Mouse (Mus musculus) embryonic facial prominence, embryonic 14.5 days (tissue): Measurements from ENCODE around the gene Nploc4. TPM values are rescaled to one million over a fixed set of nuclear protein-coding genes. Genes with fewer than 3 reads are reported as not detected.
"Not testable (repeated sequence)": the region's sequence is repeated elsewhere in the genome, so short reads cannot be mapped to it uniquely, and the experiment has no call there.

Experiments
- ATAC-seq: fragments of 200-750 bp; cut with Nextera tagmentation; 2 replicates; pipeline ENCODE4 v1.8.0; 2017; ENCODE audit warnings: low read depth, moderate number of reproducible peaks, moderate TSS enrichment
- DNase-seq: peaks from one replicate; pipeline ENCODE4 v3.0.0-alpha.2; 2015; ENCODE audit warnings: low spot score
- H3K27ac ChIP-seq: fragments of 300-500 bp; sonication (generic); replicated peaks from 2 replicates; pipeline ENCODE4 v1.5.1; 2014; ENCODE audit warnings: low read depth, mild to moderate bottlenecking, low read length, moderate library complexity
- H3K27me3 ChIP-seq: fragments of 300-500 bp; sonication (generic); replicated peaks from 2 replicates; pipeline ENCODE4 v1.6.1; 2014; ENCODE audit warnings: low read length; ENCODE audit not compliant: control insufficient read depth, insufficient read depth
- H3K36me3 ChIP-seq: fragments of 300-500 bp; sonication (generic); 2 replicates; pipeline ENCODE4 v1.6.1; 2014; ENCODE audit warnings: low read length, mixed read lengths; ENCODE audit not compliant: control insufficient read depth, insufficient read depth
- H3K4me1 ChIP-seq: fragments of 300-500 bp; sonication (generic); 2 replicates; pipeline ENCODE4 v1.6.1; 2014; ENCODE audit warnings: antibody characterized with exemption, low read length; ENCODE audit not compliant: control insufficient read depth, insufficient read depth
- H3K4me2 ChIP-seq: fragments of 300-500 bp; sonication (generic); 2 replicates; pipeline ENCODE4 v1.6.1; 2014; ENCODE audit warnings: low read depth, mild to moderate bottlenecking, low read length, moderate library complexity, mixed read lengths
- H3K4me3 ChIP-seq: fragments of 300-500 bp; sonication (generic); 2 replicates; pipeline ENCODE4 v1.5.1; 2014; ENCODE audit warnings: low read depth, mild to moderate bottlenecking, low read length
- H3K9ac ChIP-seq: fragments of 300-500 bp; sonication (generic); 2 replicates; pipeline ENCODE4 v1.6.1; 2014; ENCODE audit warnings: low read depth, mild to moderate bottlenecking, low read length, moderate library complexity, mixed read lengths
- H3K9me3 ChIP-seq: fragments of 300-500 bp; sonication (generic); 2 replicates; pipeline ENCODE4 v1.6.1; 2016; ENCODE audit warnings: low read length; ENCODE audit not compliant: control insufficient read depth
- WGBS: fragments of 180-500 bp; shearing (Covaris S2); extraction: QIAGEN DNeasy Blood & Tissue Kit; methylation state at CpG from one replicate; pipeline ENCODE4 v1.1.7; 2014; 5-methylcytosine and 5-hydroxymethylcytosine counted together
- polyA plus RNA-seq: library from polyadenylated mRNA; unstranded; fragments of >200 nt; fragmentation: Nextera tagmentation; extraction: Ambion mirVana; gene quantifications from 2 replicates; pipeline ENCODE4 v1.2.1, GENCODE M21; 2014

The Nploc4 gene
- polyA plus RNA-seq, 1 experiment from 2014 or later: 38.1 TPM

DNA sequence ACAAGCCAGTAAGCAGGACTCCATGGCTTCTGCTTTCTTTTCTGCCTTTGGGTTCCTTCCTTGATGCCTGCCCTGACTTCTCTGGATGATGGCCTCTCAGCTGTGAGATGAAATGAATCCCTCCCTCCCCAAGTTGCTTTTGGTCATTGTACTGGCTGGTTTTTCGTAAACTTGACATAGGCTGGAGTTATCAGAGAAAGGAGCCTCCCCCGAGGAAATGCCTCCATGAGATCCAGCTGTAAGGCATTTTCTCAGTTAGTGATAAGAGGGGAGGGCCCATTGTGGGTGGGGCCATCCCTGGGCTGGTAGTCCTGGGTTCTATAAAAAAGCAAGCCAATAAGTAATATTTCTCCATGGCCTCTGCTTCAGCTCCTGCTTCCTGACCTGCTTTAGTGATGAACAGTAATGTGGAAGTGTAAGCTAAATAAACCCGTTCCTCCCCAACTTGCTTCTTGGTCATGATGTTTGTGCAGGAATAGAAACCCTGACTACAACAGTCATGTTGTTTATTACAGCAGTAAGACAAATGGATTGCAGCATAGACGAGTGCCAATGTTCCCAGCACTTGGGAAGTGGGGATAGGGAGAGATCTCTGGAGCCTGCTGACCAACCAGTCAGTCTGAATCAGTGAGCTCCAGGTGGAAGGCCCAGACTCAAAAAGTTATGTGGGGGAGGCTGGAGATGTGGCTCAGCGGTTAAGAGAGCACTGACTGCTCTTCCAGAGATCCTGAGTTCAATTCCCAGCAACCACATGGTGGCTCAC is 82.0 kb downstream of the Nploc4 start:
- peaks cover 27% of the 10 kb centered on the region for H3K4me1 ChIP-seq
- H3K4me3 ChIP-seq: no peak overlapping the region
- DNase-seq: no peak
- H3K27me3 ChIP-seq: no peaks in the 10 kb centered on the region
- H3K4me2 ChIP-seq: no peak overlapping the region
- H3K9me3 ChIP-seq: no peaks in the 10 kb centered on the region
- no peak for ATAC-seq
- no peak overlapping the region for H3K9ac ChIP-seq
- H3K27ac ChIP-seq: no peak overlapping the region
- 62% methylated on average over 5 of the region's 5 CpGs for WGBS
- no peaks in the 10 kb centered on the region for H3K36me3 ChIP-seq

DNA sequence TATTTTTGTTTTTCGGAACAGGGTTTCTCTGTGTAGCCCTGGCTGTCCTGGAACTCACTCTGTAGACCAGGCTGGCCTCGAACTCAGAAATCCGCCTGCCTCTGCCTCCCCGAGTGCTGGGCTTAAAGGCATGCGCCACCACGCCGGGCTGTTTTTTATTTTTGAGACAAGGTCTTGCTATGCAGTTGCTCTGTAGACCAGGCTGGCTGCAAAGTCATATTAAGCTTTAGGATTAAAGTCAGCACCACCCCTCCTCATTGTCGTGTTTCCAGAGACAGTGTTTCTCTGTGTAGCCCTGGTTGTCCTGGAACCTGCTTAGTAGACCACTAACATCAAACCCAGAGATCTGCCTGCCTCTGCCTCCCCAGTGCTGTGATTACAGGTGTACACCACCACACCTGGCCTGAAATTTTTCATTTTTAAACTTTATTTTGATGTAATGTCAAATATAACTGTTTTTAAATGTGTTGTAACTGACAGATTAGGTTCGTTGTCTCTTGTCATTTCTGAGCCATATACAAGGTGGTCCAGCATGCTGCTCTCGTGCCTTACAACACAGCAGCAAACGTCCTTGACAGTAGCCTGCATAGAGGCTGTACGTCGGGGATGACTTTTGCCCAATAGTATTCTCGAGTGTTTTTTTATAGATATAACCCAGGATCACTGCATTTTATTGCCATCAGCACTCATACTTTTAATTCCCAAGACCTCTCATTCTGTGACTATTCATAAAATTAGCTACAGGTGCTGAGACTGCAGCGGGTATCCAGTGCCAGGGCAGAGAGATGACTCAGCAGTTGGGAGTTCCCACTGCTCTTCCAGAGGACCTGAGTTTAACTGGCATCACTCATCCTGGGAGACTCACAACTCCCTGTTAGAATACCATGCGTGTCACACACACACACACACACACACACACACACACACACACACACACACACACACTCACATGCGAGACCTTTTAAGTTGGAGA is 82.9 kb downstream of the Nploc4 start:
- H3K36me3 ChIP-seq: no peaks in the 10 kb centered on the region
- H3K4me2 ChIP-seq: no peak overlapping the region
- H3K9ac ChIP-seq: no peak overlapping the region
- no peak for ATAC-seq
- 86% methylated on average over 17 of the region's 17 CpGs for WGBS
- no peaks in the 10 kb centered on the region for H3K27me3 ChIP-seq
- no peak overlapping the region for H3K27ac ChIP-seq
- no peak overlapping the region for H3K4me3 ChIP-seq
- H3K4me1 ChIP-seq: peaks cover 27% of the 10 kb centered on the region
- H3K9me3 ChIP-seq: no peaks in the 10 kb centered on the region
- no peak for DNase-seq

DNA sequence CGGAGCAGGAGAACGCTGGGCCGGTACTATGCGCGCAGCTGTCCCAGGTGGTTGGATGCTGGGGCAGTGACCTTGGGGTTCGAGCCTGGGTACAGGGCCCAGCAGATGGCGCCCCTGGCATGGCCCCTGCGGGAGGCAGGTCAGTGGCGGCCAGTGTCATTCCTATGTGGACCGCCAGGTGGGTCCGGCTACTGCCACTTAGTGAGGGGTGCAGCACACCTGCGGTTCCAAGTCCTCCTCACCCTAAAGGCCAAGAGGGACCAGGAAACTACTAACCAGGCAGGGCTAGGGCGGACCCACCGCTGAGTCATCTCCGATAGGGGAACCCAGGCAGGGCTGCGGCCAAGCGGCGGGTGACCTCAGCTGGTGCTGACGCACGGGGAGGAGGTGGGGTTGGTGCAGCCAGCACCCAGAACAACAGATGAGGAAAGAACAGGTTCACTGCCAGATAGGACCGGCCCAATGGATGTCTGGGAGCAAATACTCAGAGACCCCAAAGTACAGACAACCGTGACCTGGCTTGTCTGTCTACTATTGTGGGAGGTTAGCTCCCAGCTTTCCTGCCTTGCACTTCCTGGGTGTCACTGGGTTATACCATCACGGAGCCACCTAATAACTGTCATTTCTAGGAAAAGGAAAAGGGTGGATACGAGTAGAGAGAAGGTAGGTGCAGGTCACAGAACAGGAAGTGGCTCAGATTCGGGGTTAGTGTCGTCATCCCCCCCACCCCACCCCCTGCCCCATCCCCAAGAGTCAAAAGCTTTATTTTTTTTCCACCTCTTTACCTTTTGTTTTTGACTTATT is 83.8 kb downstream of the Nploc4 start:
- Histone ChIP-seq H3K36me3 (no peaks in the 10 kb centered on the region), H3K27me3 (no peaks in the 10 kb centered on the region), H3K27ac (no peak overlapping the region), H3K4me1 (peaks cover 30% of the 10 kb centered on the region), H3K9ac (no peak overlapping the region), H3K4me3 (no peak overlapping the region), H3K9me3 (no peaks in the 10 kb centered on the region), H3K4me2 (peak overlapping the region; percentile 7; the same call in 1 of the 2 replicates)
- ATAC-seq (no peak), DNase-seq (no peak)
- 35% methylated on average over 25 of the region's 26 CpGs for WGBS

DNA sequence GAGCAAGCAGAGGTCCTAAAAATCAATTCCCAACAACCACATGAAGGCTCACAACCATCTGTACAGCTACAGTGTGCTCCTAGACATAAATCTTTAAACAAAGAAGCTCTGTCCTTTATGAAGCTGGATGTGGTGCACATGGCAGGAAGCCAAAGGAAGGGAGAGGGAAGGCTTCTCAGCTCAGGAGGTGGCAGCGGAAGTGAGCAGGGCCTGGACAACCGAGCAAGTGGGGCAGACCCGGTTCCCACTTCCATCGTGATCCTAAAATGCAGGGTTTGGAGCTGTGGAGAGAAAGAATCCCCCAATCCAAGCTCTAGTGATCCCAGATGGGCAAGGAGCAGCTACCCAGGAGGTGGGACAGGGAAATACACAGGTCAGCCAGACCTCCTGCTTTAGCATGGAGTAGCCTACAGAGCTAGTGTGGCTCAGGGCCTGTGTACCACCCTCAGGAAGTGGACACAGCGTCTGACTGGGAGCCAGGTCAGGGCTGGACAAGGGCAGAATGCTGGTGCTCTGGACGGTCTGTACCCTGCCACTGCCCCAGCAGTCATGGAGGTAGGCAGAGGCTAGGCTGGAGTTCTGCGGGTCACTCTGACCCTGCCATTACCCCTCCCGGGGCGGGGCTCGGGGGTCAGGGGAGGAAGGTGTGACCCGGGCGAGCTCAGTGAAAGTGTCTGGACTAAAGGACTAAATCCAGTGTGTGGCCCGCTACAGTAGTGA is 84.8 kb downstream of the Nploc4 start:
- Histone ChIP-seq H3K4me3 (no peak overlapping the region), H3K4me1 (peaks cover 20% of the 10 kb centered on the region), H3K36me3 (no peaks in the 10 kb centered on the region), H3K27me3 (no peaks in the 10 kb centered on the region), H3K9ac (no peak overlapping the region), H3K4me2 (peak overlapping the region; percentile 7; the same call in 1 of the 2 replicates), H3K9me3 (no peaks in the 10 kb centered on the region), H3K27ac (peak overlapping the region; percentile 72; the same call in 1 of the 2 replicates)
- DNase-seq: peak; percentile 83
- no peak for ATAC-seq
- WGBS: 55% methylated on average over 13 of the region's 13 CpGs

DNA sequence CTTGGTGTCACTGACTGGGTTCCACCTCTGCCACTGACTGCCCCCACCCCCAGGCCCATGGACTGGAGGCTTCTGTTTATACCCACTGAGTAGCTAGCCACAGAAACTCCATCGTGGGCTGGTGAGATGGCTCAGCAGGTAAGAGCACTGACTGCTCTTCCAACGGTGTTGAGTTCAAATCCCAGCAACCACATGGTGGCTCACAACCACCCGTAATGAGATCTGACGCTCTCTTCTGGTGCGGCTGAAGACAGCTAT is 85.5 kb downstream of the Nploc4 start:
- DNase-seq, ATAC-seq: not testable (repeated sequence)

DNA sequence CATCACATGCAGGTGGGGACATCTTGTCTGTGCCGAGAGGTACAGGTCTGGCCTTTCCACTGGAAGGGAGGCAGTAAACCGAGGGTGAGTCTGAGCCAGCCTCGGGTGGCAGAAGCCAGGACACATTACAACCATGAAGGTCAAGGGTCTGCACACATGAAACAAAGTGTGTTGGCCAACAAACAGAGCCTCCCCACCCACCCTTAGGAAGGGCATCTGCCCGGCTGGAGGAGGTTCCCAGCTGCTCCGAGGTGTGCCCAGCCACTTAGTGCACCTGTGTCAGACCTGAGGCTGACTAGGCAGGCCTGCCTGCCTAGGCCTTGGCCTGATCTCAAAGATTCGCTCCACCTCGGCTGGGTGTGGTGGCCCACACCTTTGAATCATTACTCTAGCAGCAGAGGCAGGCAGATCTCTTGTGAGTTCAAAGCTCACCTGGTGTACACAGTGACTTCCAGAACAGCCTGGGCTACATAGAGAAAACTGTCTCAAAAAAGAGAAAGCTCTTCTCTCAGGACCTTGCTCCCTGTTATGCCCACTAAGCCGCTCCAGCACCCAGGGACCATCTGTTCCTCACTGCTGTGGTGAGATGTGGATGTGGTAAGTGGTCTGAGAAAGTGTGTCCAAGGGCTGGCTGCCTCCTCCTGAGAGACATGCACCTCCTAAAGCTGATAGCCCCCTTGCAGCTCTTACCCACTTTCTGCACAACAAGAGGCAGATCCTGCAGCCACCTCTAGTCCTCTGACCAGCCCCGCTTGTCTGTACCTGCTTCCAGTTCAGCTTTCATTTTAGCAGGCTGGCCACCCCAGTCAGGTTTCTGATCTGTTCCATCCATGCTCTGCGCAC is 86.0 kb downstream of the Nploc4 start:
- H3K27me3 ChIP-seq: no peaks in the 10 kb centered on the region
- no peaks in the 10 kb centered on the region for H3K9me3 ChIP-seq
- WGBS: 82% methylated on average over 9 of the region's 10 CpGs
- peak overlapping the region; percentile 99; the same call in 1 of the 2 replicates for H3K9ac ChIP-seq
- peak overlapping the region; percentile 100 for H3K27ac ChIP-seq
- ATAC-seq (no peak), DNase-seq (no peak)
- peaks cover 9% of the 10 kb centered on the region for H3K36me3 ChIP-seq
- peaks cover 16% of the 10 kb centered on the region for H3K4me1 ChIP-seq
- H3K4me2 ChIP-seq: peak overlapping the region; percentile 95
- no peak overlapping the region for H3K4me3 ChIP-seq

More for the DNA sequence above, 85.5 kb downstream of the Nploc4 start:
- H3K27ac ChIP-seq: peak overlapping the region; percentile 55; the same call in 1 of the 2 replicates
- peaks cover 16% of the 10 kb centered on the region for H3K4me1 ChIP-seq
- not testable (repeated sequence) for H3K4me3 ChIP-seq, H3K9me3 ChIP-seq, H3K36me3 ChIP-seq, H3K27me3 ChIP-seq, H3K9ac ChIP-seq, H3K4me2 ChIP-seq
- 92% methylated on average over 5 of the region's 5 CpGs for WGBS

DNA sequence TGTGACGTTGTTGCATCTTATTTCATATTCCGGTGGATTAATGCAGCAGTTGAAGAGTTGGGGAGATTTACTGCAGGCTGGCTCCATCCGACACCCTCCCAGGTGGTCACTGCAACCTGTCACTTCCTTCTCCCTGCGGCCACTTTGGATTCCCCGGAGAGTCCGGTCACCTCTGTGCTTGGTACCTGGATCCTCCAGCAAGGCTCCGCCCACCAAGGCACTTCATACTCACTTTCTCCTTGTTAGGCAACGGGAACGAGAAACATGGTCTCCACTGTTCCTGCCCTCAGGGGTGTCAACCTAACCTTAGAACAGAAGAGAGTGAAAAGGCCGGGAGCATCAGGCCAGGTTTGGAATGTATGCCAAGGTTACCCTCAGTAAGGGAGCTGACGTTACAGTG is 86.8 kb downstream of the Nploc4 start:
- Histone ChIP-seq H3K4me3 (peak overlapping the region; percentile 100), H3K4me2 (peak overlapping the region; percentile 95), H3K4me1 (peaks cover 16% of the 10 kb centered on the region), H3K27ac (peak overlapping the region; percentile 100), H3K36me3 (peaks cover 11% of the 10 kb centered on the region), H3K9me3 (no peaks in the 10 kb centered on the region), H3K9ac (peak overlapping the region; percentile 99), H3K27me3 (no peaks in the 10 kb centered on the region)
- WGBS: 16% methylated on average over 11 of the region's 11 CpGs
- DNase-seq: no peak
- ATAC-seq: no peak
